Mouse (Mus musculus): ENCODE measurements around the gene Igsf9. TPM values are rescaled to one million over a fixed set of nuclear protein-coding genes. Genes with fewer than 3 reads are reported as not detected.
A peak's percentile ranks its signal among the peaks of the same experiment; 100 is the strongest.

Igsf9 gene
- total RNA-seq (2012; rRNA removed), result 4.5 and 6.0 TPM in 2 replicates
- total RNA-seq (2014; rRNA removed), result 2.0 and 2.7 TPM in 2 replicates
- 6.5 and 7.2 TPM in 2 replicates for polyA plus RNA-seq (2012; ENCODE audit: insufficient read length, low read depth)

DNA sequence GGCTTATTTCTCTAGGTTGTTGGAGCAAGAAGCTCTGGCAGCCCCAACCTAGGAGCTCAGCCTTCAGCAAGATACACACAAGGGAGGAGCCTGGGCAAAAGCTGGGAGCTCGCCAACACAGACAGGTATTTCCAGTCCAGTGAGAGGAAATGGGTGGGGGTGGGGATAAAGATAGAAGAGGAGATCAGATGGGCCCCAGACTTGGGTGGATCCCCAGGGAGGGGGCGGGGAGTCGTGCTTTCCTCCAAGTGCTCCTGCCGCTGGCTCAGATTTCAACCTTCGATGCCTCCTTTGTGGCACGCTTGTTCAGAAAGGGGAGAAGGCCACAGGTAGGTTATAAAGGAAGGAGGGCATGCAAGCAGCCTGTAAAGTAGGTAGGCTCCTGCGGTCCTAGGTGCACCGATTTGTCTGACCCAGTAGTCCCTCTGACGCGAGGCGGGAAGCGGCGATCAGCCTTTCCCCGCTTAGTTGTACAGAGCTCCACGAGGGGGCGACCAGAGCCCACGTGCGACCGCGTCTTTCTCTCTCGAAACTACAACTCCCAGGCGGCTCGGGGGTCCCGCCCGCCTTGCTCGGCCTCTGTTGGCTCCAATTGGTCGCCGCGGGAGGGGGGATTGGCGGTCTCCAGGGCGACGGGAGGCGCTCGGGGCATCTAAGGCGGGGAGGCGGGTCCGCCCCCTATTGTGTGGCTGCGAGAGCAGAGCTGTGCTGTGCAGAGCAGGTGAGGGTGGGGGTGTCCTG lies at the start of gene Igsf9:
TSS of gene Igsf9 (plus strand) at position 249 of the 741 bp plus-strand sequence.
- in situ Hi-C loops (cut with MboI; ENCODE audit: low pct_ligation_motif_present, low pct_unique_long_range_greater_than_20kb, low sequenced_read_pairs), result loop anchor here (5.0 kb wide), 1 partner anchor 64 kb away; no protein-coding TSS in a partner anchor
- Histone ChIP-seq H3K4me2 (ENCODE audit: insufficient read depth, low read depth, poor library complexity, severe bottlenecking) (peak within 1 kb of the TSS; percentile 89), H3K4me3 (replicated peaks in 1 of 3; ENCODE audit: low read depth in 2 of 3, low read length in 2 of 3, poor library complexity in 1 of 3) (peak within 1 kb of the TSS; percentile 16 to 52 (median 42)), H3K27ac (ENCODE audit: insufficient read depth, low read depth) (no peak within 1 kb of the TSS), H3K9me3 (replicated peaks; ENCODE audit: low read length) (no peaks in the 10 kb centered on the region), H3K36me3 (replicated peaks in 1 of 2; ENCODE audit: control insufficient read depth in 1 of 2, insufficient read depth in 1 of 2, low read length in 1 of 2) (peaks cover 0 to 57% of the 10 kb centered on the region in 2 experiments), H3K27me3 (replicated peaks) (no peaks in the 10 kb centered on the region), H3K4me1 (ENCODE audit: control insufficient read depth in 1 of 2, insufficient read depth in 2 of 2) (peaks cover 5 to 52% of the 10 kb centered on the region in 2 experiments; a peak in 3 of 4 replicates), H3K79me2 (replicated peaks; ENCODE audit: control insufficient read depth, extremely low read depth, insufficient read depth, poor library complexity, severe bottlenecking) (no peaks in the 10 kb centered on the region), H3K9ac (ENCODE audit: insufficient read depth, low read depth) (peak within 1 kb of the TSS; percentile 8; the same call in 1 of the 2 replicates)
- DNase-seq (ENCODE audit: extremely low read depth), result peak; percentile 83
- TF ChIP-seq MEF2A (IDR thresholded peaks at IDR 0.05; ENCODE audit: borderline replicate concordance, low read depth, low read length), result no peak
- TF ChIP-seq TCF12 (IDR thresholded peaks at IDR 0.05; ENCODE audit: low read depth, low read length), result peak; percentile 55; the same call in 1 of the 2 replicates
- peak; percentile 33 for TF ChIP-seq RAD21 (IDR thresholded peaks at IDR 0.05; ENCODE audit: low read depth, low read length)
- peak; percentile 92 for TF ChIP-seq MXI1 (IDR thresholded peaks at IDR 0.05; ENCODE audit: low read depth, low read length)
- TF ChIP-seq JUND (conservative IDR thresholded peaks at IDR 0.05; ENCODE audit: low read depth, low read length), result no peak
- no peak; the same call in none of the 2 replicates for TF ChIP-seq SIN3A (IDR thresholded peaks at IDR 0.05; ENCODE audit: low read length)
- peak; percentile 93 for TF ChIP-seq HCFC1 (IDR thresholded peaks at IDR 0.05; ENCODE audit: low read depth, low read length)
- TF ChIP-seq MAZ (IDR thresholded peaks at IDR 0.05; ENCODE audit: low read depth, low read length), result peak; percentile 81
- TF ChIP-seq UBTF (IDR thresholded peaks at IDR 0.05; ENCODE audit: low read depth, low read length), result no peak
- TF ChIP-seq KAT2A (IDR thresholded peaks at IDR 0.05; ENCODE audit: insufficient replicate concordance, low read length), result peak; percentile 78; the same call in 1 of the 2 replicates
- TF ChIP-seq POLR2AphosphoS2 (IDR thresholded peaks at IDR 0.05; ENCODE audit: low read depth, low read length), result no peak
- TF ChIP-seq IRF4 (IDR thresholded peaks at IDR 0.05; ENCODE audit: low read depth, low read length), result no peak; the same call in none of the 2 replicates
- TF ChIP-seq CTCF (conservative IDR thresholded peaks at IDR 0.05 in 1 of 2, IDR thresholded peaks at IDR 0.05 in 1 of 2; ENCODE audit: low read depth in 2 of 2, low read length in 2 of 2), result peak in 1 of 2 experiments; percentile 68; a peak in 2 of 4 replicates
- no peak for TF ChIP-seq NELFE (IDR thresholded peaks at IDR 0.05; ENCODE audit: low read depth, low read length)
- TF ChIP-seq SMC3 (IDR thresholded peaks at IDR 0.05; ENCODE audit: low read depth, low read length), result peak; percentile 44
- no peak for TF ChIP-seq MAFK (IDR thresholded peaks at IDR 0.05; ENCODE audit: insufficient replicate concordance, low read length)
- TF ChIP-seq ELF1 (IDR thresholded peaks at IDR 0.05; ENCODE audit: low read depth, low read length), result peak; percentile 58
- TF ChIP-seq CHD2 (IDR thresholded peaks at IDR 0.05; ENCODE audit: low read length), result peak; percentile 44
- peak; percentile 79; the same call in 1 of the 2 replicates for TF ChIP-seq E2F4 (IDR thresholded peaks at IDR 0.05; ENCODE audit: insufficient replicate concordance, low read depth, low read length)
- TF ChIP-seq BHLHE40 (IDR thresholded peaks at IDR 0.05; ENCODE audit: low read depth, low read length), result peak; percentile 79
- TF ChIP-seq MYC (IDR thresholded peaks at IDR 0.05; ENCODE audit: low read depth, low read length), result peak; percentile 88
- peak; percentile 7 for TF ChIP-seq USF1 (IDR thresholded peaks at IDR 0.05; ENCODE audit: low read depth, low read length)
- TF ChIP-seq ZNF384 (IDR thresholded peaks at IDR 0.05; ENCODE audit: low read depth, low read length), result no peak
- no peak for TF ChIP-seq CHD1 (IDR thresholded peaks at IDR 0.05; ENCODE audit: low read depth, low read length)
- no peak for TF ChIP-seq JUN (IDR thresholded peaks at IDR 0.05; ENCODE audit: insufficient read depth, low read depth, low read length)
- 0 out of 2 replicates have a peak, but pooled peaks have one; percentile 32 for TF ChIP-seq ZMIZ1 (IDR thresholded peaks at IDR 0.05; ENCODE audit: low read depth, low read length)
- TF ChIP-seq ETS1 (conservative IDR thresholded peaks at IDR 0.05; ENCODE audit: low read depth, low read length), result no peak
- peak; percentile 94 for TF ChIP-seq MAX (IDR thresholded peaks at IDR 0.05; ENCODE audit: low read length)
- no peak for TF ChIP-seq ZC3H11A (IDR thresholded peaks at IDR 0.05; ENCODE audit: low read depth, low read length)
- no peak for TF ChIP-seq POLR2A (IDR thresholded peaks at IDR 0.05; ENCODE audit: low read depth, low read length)
- dilution Hi-C loops (cut with MboI; ENCODE audit: extremely low pct_ligation_motif_present, extremely low pct_unique_long_range_greater_than_20kb, low sequenced_read_pairs), result no loop called here

Data from CH12.LX (cell line).